Mouse (Mus musculus) forebrain, embryonic 13.5 days (tissue): ENCODE results near the gene Hps6. TPM values are rescaled to one million over a fixed set of nuclear protein-coding genes. Genes with fewer than 3 reads are reported as not detected.

Experiments
- ATAC-seq: fragments of 200-750 bp; cut with Nextera tagmentation; 2 replicates; pipeline ENCODE4 v1.8.0; 2017
- H3K27ac ChIP-seq: fragments of 300-500 bp; sonication (generic); 2 replicates; pipeline ENCODE4 v1.5.1; 2015; ENCODE audit warnings: inconsistent platforms, mild to moderate bottlenecking, moderate library complexity
- H3K27me3 ChIP-seq: fragments of 300-500 bp; sonication (generic); 2 replicates; pipeline ENCODE4 v1.6.1; 2015; ENCODE audit warnings: mild to moderate bottlenecking, inconsistent platforms
- H3K36me3 ChIP-seq: fragments of 300-500 bp; sonication (generic); 2 replicates; pipeline ENCODE4 v1.6.1; 2015; ENCODE audit warnings: mild to moderate bottlenecking, inconsistent platforms; ENCODE audit not compliant: poor library complexity, severe bottlenecking
- H3K4me1 ChIP-seq: fragments of 300-500 bp; sonication (generic); 2 replicates; pipeline ENCODE4 v1.6.1; 2015; ENCODE audit warnings: inconsistent platforms
- H3K4me2 ChIP-seq: fragments of 300-500 bp; sonication (generic); 2 replicates; pipeline ENCODE4 v1.6.1; 2015; ENCODE audit warnings: inconsistent platforms, mild to moderate bottlenecking, moderate library complexity
- H3K4me3 ChIP-seq: fragments of 300-500 bp; sonication (generic); 2 replicates; pipeline ENCODE4 v1.5.1; 2015; ENCODE audit warnings: mild to moderate bottlenecking, inconsistent platforms
- H3K9ac ChIP-seq: fragments of 300-500 bp; sonication (generic); 2 replicates; pipeline ENCODE4 v1.6.1; 2015; ENCODE audit warnings: mild to moderate bottlenecking, inconsistent platforms
- H3K9me3 ChIP-seq: fragments of 300-500 bp; sonication (generic); replicated peaks from 2 replicates; pipeline ENCODE4 v1.6.1; 2016; ENCODE audit warnings: inconsistent platforms
- WGBS: fragments of 180-500 bp; shearing (Covaris S2); methylation state at CpG from one replicate; pipeline ENCODE4 v1.1.7; 2015; 5-methylcytosine and 5-hydroxymethylcytosine counted together
- polyA plus RNA-seq: library from polyadenylated mRNA; unstranded; fragments of >200 nt; fragmentation: Nextera tagmentation; extraction: Ambion mirVana; gene quantifications from 2 replicates; pipeline ENCODE4 v1.2.1, GENCODE M21; 2015

Gene Hps6
- polyA plus RNA-seq, 1 experiment from 2014 or later: 1.9 TPM

DNA sequence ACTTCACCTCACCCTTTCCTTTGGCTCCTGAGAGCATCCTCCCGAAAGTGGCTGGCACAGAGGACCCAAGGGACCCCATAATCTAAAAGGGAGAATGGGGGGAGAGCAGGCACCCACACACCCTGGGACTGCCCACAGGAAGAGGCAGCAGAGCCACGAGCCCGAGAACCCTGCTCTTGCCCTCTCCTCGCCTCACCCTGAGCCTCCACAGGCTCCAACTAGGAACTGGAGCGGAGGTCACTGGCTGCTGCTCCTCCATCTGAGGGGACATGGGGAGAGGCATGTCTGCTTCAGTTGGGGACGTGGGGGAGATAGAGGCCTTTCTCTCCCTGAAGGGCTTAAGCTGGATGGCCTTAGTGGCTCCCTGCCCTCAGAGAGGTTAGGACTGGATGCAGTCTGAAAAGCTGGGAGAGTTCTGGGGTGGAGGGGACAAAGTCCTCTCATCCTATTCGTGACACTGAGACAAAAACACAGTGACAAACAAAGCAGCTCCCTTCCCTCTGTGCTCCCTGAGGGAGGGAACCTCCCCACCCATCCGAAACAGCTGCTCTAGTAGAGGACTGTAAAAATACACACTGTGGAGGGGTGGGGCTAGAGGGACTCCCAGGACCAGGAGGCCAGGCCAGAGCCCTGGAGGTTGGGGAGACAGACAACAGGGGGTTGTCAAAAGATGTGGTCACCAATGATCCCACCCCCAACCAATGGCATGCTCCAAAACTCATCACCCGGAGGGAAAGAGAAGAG is 28.6 kb downstream of the Hps6 start:
- H3K9ac ChIP-seq: no peak overlapping the region
- H3K27ac ChIP-seq: peak overlapping the region; percentile 31
- H3K4me3 ChIP-seq: no peak overlapping the region
- no peak for ATAC-seq
- H3K4me2 ChIP-seq: no peak overlapping the region
- H3K9me3 ChIP-seq: 0 out of 2 replicates have a peak, but pooled peaks cover 4% of the 10 kb centered on the region
- peaks cover 72% of the 10 kb centered on the region for H3K36me3 ChIP-seq
- peaks cover 13% of the 10 kb centered on the region for H3K4me1 ChIP-seq
- H3K27me3 ChIP-seq: no peaks in the 10 kb centered on the region
- WGBS: 68% methylated on average over 9 of the region's 9 CpGs

GRCm38 (mm10) chr19:46032731-46033510 is 29.6 kb downstream of the Hps6 start:
- no peak for ATAC-seq
- H3K36me3 ChIP-seq: peaks cover 72% of the 10 kb centered on the region
- H3K4me1 ChIP-seq: peaks cover 23% of the 10 kb centered on the region
- no peak overlapping the region for H3K4me2 ChIP-seq
- H3K27me3 ChIP-seq: no peaks in the 10 kb centered on the region
- H3K4me3 ChIP-seq: no peak overlapping the region
- H3K9me3 ChIP-seq: 0 out of 2 replicates have a peak, but pooled peaks cover 4% of the 10 kb centered on the region
- H3K9ac ChIP-seq: no peak overlapping the region
- 86% methylated on average over 26 of the region's 26 CpGs for WGBS
- H3K27ac ChIP-seq: no peak overlapping the region

DNA sequence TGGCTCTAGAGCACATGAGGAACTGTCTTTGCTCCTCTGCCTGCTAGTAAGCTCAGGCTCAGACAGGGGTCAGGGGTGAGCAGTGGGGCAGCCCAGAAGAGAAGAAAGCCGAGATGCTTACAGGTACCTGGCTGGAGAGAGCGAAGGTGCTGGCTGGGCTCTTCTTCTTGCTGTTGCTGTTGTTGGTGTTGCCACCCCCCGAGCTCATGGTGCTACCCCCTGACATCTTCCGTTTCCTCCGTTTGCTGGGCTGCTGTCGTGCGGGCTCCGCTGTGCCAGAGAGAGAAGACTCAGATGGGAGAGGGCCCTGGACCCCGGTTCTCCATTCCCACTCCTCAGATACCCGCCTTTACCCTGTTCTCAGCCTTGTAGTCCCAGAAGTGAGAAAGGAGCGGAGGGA is 30.6 kb downstream of the Hps6 start:
- H3K4me1 ChIP-seq: peaks cover 29% of the 10 kb centered on the region
- H3K9ac ChIP-seq: no peak overlapping the region
- H3K4me3 ChIP-seq: no peak overlapping the region
- WGBS: 95% methylated on average over 11 of the region's 11 CpGs
- peaks cover 72% of the 10 kb centered on the region for H3K36me3 ChIP-seq
- H3K27me3 ChIP-seq: no peaks in the 10 kb centered on the region
- no peak for ATAC-seq
- H3K4me2 ChIP-seq: no peak overlapping the region
- H3K9me3 ChIP-seq: 0 out of 2 replicates have a peak, but pooled peaks cover 4% of the 10 kb centered on the region
- no peak overlapping the region for H3K27ac ChIP-seq

DNA sequence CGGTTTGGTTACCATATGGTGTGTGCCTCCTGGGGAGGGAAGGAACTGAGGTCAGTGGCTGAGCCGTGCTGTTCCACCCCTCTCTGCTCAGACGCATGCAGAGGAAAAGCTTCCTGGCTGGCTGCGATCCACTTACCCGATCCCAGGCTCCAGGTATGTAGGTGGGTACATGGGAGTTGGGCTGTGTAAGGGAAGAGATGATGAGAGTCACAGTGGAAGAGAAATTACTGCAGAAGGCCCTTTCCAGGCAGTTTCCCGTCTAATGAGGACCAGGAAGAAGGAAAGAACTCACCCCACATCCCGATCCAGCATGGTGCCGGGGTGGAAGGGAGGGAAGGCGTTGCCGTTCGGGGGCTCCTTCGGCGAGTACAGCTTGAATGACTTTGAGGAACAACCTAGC is 32.7 kb downstream of the Hps6 start:
- Histone ChIP-seq H3K27ac (no peak overlapping the region), H3K4me2 (peak overlapping the region; percentile 100), H3K27me3 (no peaks in the 10 kb centered on the region), H3K4me3 (peak overlapping the region; percentile 99), H3K4me1 (peaks cover 43% of the 10 kb centered on the region), H3K36me3 (peaks cover 54% of the 10 kb centered on the region), H3K9me3 (no peaks in the 10 kb centered on the region), H3K9ac (peak overlapping the region; percentile 21; the same call in 1 of the 2 replicates)
- WGBS: 89% methylated on average over 13 of the region's 13 CpGs
- no peak for ATAC-seq

DNA sequence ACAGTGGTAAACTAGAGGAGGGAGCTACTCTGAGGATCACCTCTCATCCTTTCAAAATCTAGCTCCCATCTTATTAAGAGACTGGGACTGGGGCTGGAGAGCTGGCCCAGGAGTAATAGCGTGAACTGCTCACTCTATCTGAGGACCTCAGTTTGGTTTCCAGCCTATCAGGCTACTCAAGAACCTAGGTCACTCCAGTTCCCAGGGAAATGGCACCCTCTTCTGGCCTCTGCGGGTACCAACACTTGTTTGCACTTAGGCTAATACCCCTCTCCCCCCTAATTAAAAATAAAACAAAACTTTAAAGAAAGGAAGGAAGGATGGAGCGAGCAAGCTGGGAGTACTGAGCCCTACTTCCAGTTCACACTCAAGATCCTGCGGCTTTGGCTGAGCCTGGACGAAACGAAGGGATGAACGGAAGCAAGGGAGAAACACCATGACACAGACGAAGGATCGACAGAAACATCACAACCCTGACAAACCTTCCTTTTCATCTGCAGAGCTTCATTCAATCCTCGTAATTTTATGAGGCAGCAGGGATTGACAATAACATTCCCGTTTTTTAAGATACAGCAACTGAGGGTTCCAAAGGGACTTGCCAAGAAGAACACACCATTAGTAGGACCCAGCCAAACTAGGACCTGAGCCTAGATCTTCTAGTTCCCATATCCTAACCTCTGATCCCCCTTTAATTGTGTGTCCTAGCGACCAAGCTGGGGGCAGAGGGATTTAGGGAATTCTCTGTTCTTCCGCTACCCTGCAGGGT is 33.4 kb downstream of the Hps6 start:
- no peaks in the 10 kb centered on the region for H3K9me3 ChIP-seq
- H3K4me3 ChIP-seq: peak overlapping the region; percentile 99
- 64% methylated on average over 13 of the region's 13 CpGs for WGBS
- H3K36me3 ChIP-seq: peaks cover 49% of the 10 kb centered on the region
- peaks cover 49% of the 10 kb centered on the region for H3K4me1 ChIP-seq
- H3K4me2 ChIP-seq: peak overlapping the region; percentile 100
- peak overlapping the region; percentile 99 for H3K27ac ChIP-seq
- H3K9ac ChIP-seq: peak overlapping the region; percentile 99
- no peak for ATAC-seq
- no peaks in the 10 kb centered on the region for H3K27me3 ChIP-seq

GRCm38 (mm10) chr19:46037243-46037924 is 34.1 kb downstream of the Hps6 start:
- no peaks in the 10 kb centered on the region for H3K9me3 ChIP-seq
- H3K27ac ChIP-seq: peak overlapping the region; percentile 99
- 6% methylated on average over 6 of the region's 6 CpGs for WGBS
- ATAC-seq: no peak
- peak overlapping the region; percentile 99 for H3K9ac ChIP-seq
- H3K36me3 ChIP-seq: peaks cover 42% of the 10 kb centered on the region
- peak overlapping the region; percentile 100 for H3K4me2 ChIP-seq
- no peaks in the 10 kb centered on the region for H3K27me3 ChIP-seq
- peaks cover 57% of the 10 kb centered on the region for H3K4me1 ChIP-seq
- peak overlapping the region; percentile 99 for H3K4me3 ChIP-seq

GRCm38 (mm10) chr19:46037925-46038850 is 34.9 kb downstream of the Hps6 start:
- ATAC-seq: no peak
- Histone ChIP-seq H3K9me3 (no peaks in the 10 kb centered on the region), H3K4me3 (peak overlapping the region; percentile 99), H3K4me2 (peak overlapping the region; percentile 100), H3K4me1 (peaks cover 65% of the 10 kb centered on the region), H3K9ac (peak overlapping the region; percentile 99), H3K27ac (peak overlapping the region; percentile 99), H3K36me3 (peaks cover 34% of the 10 kb centered on the region), H3K27me3 (no peaks in the 10 kb centered on the region)
- WGBS: 6% methylated on average over 13 of the region's 13 CpGs

- H3K4me3 ChIP-seq: peak overlapping the region; percentile 99
- no peaks in the 10 kb centered on the region for H3K27me3 ChIP-seq
- peak overlapping the region; percentile 99 for H3K9ac ChIP-seq
- peaks cover 71% of the 10 kb centered on the region for H3K4me1 ChIP-seq
- peak overlapping the region; percentile 99 for H3K27ac ChIP-seq
- 0% methylated on average over 14 of the region's 17 CpGs for WGBS
- peak overlapping the region; percentile 100 for H3K4me2 ChIP-seq
- peak; percentile 2 for ATAC-seq
- peaks cover 27% of the 10 kb centered on the region for H3K36me3 ChIP-seq
- H3K9me3 ChIP-seq: no peaks in the 10 kb centered on the region
Observed at GRCm38 (mm10) chr19:46038851-46039260, 35.5 kb downstream of the Hps6 start.

- H3K9ac ChIP-seq: peak overlapping the region; percentile 99
- H3K4me2 ChIP-seq: peak overlapping the region; percentile 100
- H3K27ac ChIP-seq: peak overlapping the region; percentile 99
- no peaks in the 10 kb centered on the region for H3K27me3 ChIP-seq
- peaks cover 21% of the 10 kb centered on the region for H3K36me3 ChIP-seq
- H3K4me3 ChIP-seq: peak overlapping the region; percentile 99
- peak; percentile 76 for ATAC-seq
- peaks cover 75% of the 10 kb centered on the region for H3K4me1 ChIP-seq
- no peaks in the 10 kb centered on the region for H3K9me3 ChIP-seq
- WGBS: under 1% methylated on average over 25 of the region's 30 CpGs
Observed at GRCm38 (mm10) chr19:46039478-46039877, 36.2 kb downstream of the Hps6 start.

DNA sequence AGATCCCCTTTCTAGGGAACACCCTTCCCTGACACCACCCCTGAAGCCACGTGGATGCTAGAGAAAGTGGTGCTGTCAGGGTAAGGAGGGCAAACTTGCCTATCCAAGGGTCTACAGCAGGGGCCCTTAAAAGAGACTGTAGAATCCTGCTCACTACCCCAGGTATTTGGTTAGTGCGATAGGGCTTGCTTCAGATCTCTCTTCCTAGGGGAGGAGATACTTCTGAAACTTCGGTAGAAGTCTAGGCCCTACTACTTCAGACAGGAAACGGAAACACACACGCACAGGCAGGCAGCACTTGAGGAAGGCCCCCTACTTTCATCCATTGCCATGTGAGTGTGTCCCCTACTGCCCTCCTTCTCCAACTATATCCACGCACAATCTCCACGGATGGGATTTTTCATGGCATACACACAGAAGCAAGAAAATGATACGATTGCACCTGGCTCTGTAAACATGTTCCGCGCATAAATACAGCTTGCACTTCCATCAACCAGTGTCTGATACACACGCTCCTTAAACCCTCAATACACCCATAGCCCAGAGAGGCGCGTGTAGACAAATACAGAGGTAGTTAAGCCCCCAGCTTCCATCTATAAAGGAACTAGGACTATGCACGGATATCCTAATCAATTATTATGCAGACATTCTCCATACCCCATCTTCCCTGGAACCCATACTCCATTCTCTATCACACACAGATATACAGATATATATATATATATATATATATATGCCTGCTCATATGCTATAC is 37.0 kb downstream of the Hps6 start:
- 29% methylated on average over 14 of the region's 14 CpGs for WGBS
- peaks cover 12% of the 10 kb centered on the region for H3K36me3 ChIP-seq

More for the DNA sequence above, 37.0 kb downstream of the Hps6 start:
- Histone ChIP-seq H3K4me1 (peaks cover 75% of the 10 kb centered on the region), H3K4me2 (peak overlapping the region; percentile 100), H3K27ac (peak overlapping the region; percentile 99), H3K9me3 (no peaks in the 10 kb centered on the region), H3K4me3 (peak overlapping the region; percentile 99), H3K27me3 (no peaks in the 10 kb centered on the region), H3K9ac (peak overlapping the region; percentile 99)
- ATAC-seq: no peak
